18 mouse cellular contexts compared by ENCODE assay signal in genomic region chr13:49192156-49192855, GRCm38 (mm10). TPM values are rescaled to one million over a fixed set of nuclear protein-coding genes. Genes with fewer than 3 reads are reported as not detected.
DNase-seq lines count a peak whose midpoint lies in the region; ATAC-seq and TF ChIP-seq lines count a peak whose summit lies in the region.
"Had no signal": no experiment of that assay in that cellular context is flagged by ENCODE, and none has a peak within 500 bp of the region (broad histone marks: within the 10 kb centered on the region; RNA-seq: fewer than 3 reads in every experiment).

No protein-coding gene starts in this region.

- H3K27me3 ChIP-seq in liver, postnatal 0 days (ENCODE audit: insufficient read depth, low read length): no peaks in the 10 kb centered on the region
- H3K27me3 ChIP-seq: CH12.LX had no signal

- TF ChIP-seq CTCF in gastrocnemius, adult 2 months (IDR thresholded peaks at IDR 0.05): no peak
- TF ChIP-seq CTCF in liver, postnatal 0 days (IDR thresholded peaks at IDR 0.05; ENCODE audit: low read depth): no peak

- peak overlapping the region; percentile 43; the same call in 1 of the 2 replicates for H3K27ac ChIP-seq in gastrocnemius, adult 2 months
- H3K27ac ChIP-seq in liver, postnatal 0 days (ENCODE audit: low read depth): peak overlapping the region; percentile 95
- H3K27ac ChIP-seq: left cerebral cortex, adult 2 months; neural tube, embryonic 13.5 days had no signal

- no peak for TF ChIP-seq EP300 in liver, postnatal 0 days (IDR thresholded peaks at IDR 0.05; ENCODE audit: low read depth)

- no peak for ATAC-seq in liver, postnatal 0 days
- ATAC-seq: hindbrain, embryonic 16.5 days; lung, postnatal 0 days had no signal

- no peaks in the 10 kb centered on the region for H3K9me3 ChIP-seq in liver, postnatal 0 days (ENCODE audit: low read length)
- H3K9me3 ChIP-seq: midbrain, embryonic 10.5 days; neural tube, embryonic 13.5 days had no signal

- no peak for DNase-seq in gastrocnemius, adult 2 months
- no peak for DNase-seq in gastrocnemius, postnatal 14 days
- DNase-seq in kidney, adult 18-20 months: peak; percentile 39
- DNase-seq in kidney, adult 8-10 months: no peak
- DNase-seq in kidney, postnatal 14 days: peak; percentile 49
- no peak for DNase-seq in liver, postnatal 0 days
- DNase-seq in cerebellum, adult 11 months: no peak
- no peak for DNase-seq in frontal cortex, postnatal 10 days (ENCODE audit: low spot score in 2 of 2)
- DNase-seq: adrenal gland, postnatal 36 days; cerebellum, postnatal 36 days; gastrocnemius, postnatal 25 days had no signal

- 60% methylated on average over 16 of the region's 16 CpGs for WGBS in liver, postnatal 0 days (ENCODE audit: insufficient replicate concordance)

- intact Hi-C loops in gastrocnemius, adult 2 months (cut with DNase I): no loop called here
- intact Hi-C loops in gastrocnemius, postnatal 14 days (cut with DNase I; ENCODE audit: low total_unique reads): no loop called here

- peaks cover 18% of the 10 kb centered on the region for H3K36me3 ChIP-seq in liver, postnatal 0 days (replicated peaks; ENCODE audit: insufficient read depth, low read length)
- H3K36me3 ChIP-seq: neural tube, embryonic 13.5 days had no signal

- peaks cover 66% of the 10 kb centered on the region for H3K4me1 ChIP-seq in liver, postnatal 0 days (ENCODE audit: insufficient read depth)

- H3K9ac ChIP-seq in liver, postnatal 0 days (replicated peaks): peak overlapping the region; percentile 18; the same call in 1 of the 2 replicates

- H3K4me2 ChIP-seq in liver, postnatal 0 days (ENCODE audit: low read depth, low read length): no peak overlapping the region
- H3K4me2 ChIP-seq: neural tube, embryonic 13.5 days had no signal

- no peak overlapping the region for H3K4me3 ChIP-seq in gastrocnemius, adult 2 months
- no peak overlapping the region for H3K4me3 ChIP-seq in liver, postnatal 0 days (ENCODE audit: low read depth, low read length)
- H3K4me3 ChIP-seq: left cerebral cortex, adult 2 months; midbrain, embryonic 10.5 days; neural tube, embryonic 13.5 days had no signal

RNA-seq across cellular contexts. Expression of gene Ninj1, which starts 5.0 kb away (rescaled TPM):
- 10 to 100 TPM; 17.2 to 18.7 TPM for total RNA-seq in gastrocnemius, adult 2 months (2021)
- 10 to 100 TPM; 12.4 to 16.8 TPM for total RNA-seq in gastrocnemius, postnatal 14 days (2021)
- polyA plus RNA-seq in liver, postnatal 0 days (2015; fragmentation: Nextera tagmentation; extraction: Ambion mirVana): 106 and 118 TPM in 2 replicates

RNA-seq across cellular contexts. Expression of gene Card19, which starts 23.5 kb away (rescaled TPM):
- 100 to 1,000 TPM; 113 to 123 TPM for total RNA-seq in gastrocnemius, adult 2 months (2021)
- 10 to 100 TPM; 48.0 to 48.7 TPM for total RNA-seq in gastrocnemius, postnatal 14 days (2021)
- 31.8 and 32.3 TPM in 2 replicates for polyA plus RNA-seq in liver, postnatal 0 days (2015; fragmentation: Nextera tagmentation; extraction: Ambion mirVana)

RNA-seq across cellular contexts. Expression of gene Wnk2, which starts 44.5 kb away (rescaled TPM):
- total RNA-seq in gastrocnemius, adult 2 months (2021): 10 to 100 TPM; 58.9 to 99.2 TPM
- total RNA-seq in gastrocnemius, postnatal 14 days (2021): 10 to 100 TPM; 41.7 to 45.1 TPM
- polyA plus RNA-seq in liver, postnatal 0 days (2015; fragmentation: Nextera tagmentation; extraction: Ambion mirVana): 0.13 and 0.15 TPM in 2 replicates
- total RNA-seq: monocyte, adult 5-6 weeks had no signal

RNA-seq across cellular contexts. Expression of gene Susd3, which starts 56.2 kb away (rescaled TPM):
- under 1 TPM in 1 of 2 experiments, not detected in 1; 0.97 TPM for total RNA-seq in gastrocnemius, adult 2 months (2021)
- total RNA-seq in gastrocnemius, postnatal 14 days (2021): under 1 TPM; 0.16 to 0.51 TPM
- polyA plus RNA-seq in liver, postnatal 0 days (2015; fragmentation: Nextera tagmentation; extraction: Ambion mirVana): 2.5 and 2.9 TPM in 2 replicates

Comparison
In these comparisons a context has a peak if more than half of its experiments do, and no peak if none do; other contexts are left out.
1. DNase-seq: peak in kidney, adult 18-20 months (single experiment) and kidney, postnatal 14 days (single experiment); none in gastrocnemius, adult 2 months (single experiment), gastrocnemius, postnatal 14 days (single experiment), kidney, adult 8-10 months (0 of 2), liver, postnatal 0 days (single experiment), cerebellum, adult 11 months (single experiment) and frontal cortex, postnatal 10 days (0 of 2).